ENCODE assay signal across 8 mouse cellular contexts in the genomic region with DNA sequence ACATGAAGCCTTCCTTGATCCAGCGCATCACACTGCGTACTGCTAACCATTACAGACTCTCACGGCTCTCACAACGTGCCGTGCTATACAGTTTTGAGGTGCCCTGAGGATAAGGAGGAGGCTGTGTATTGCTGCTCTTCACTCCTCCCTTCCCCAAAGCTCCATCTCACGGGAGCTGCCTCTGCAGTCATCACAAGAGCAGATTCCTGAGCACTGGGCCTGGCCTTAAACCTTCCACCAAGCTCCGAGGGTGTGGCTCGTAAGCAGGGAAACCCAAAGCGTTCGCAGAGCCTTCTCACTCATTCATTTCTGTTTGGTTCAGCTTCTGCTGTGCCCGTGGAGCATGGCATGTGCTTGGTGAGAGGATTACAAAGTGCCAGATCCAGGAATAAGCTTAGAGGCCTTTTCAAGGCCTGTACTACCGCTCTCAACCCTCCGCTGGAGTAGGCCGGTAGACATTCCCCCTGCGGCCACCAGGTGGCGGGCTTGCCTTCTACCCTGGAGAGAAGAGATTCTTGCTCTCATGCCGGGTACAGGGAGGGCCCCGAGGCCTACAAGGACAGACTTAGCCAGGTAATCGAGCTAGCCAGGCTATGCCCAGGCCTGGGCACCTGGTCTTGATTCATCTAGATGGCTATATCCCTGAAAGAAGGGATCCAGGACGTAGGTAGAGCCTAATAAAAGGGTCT. TPM values are rescaled to one million over a fixed set of nuclear protein-coding genes. Genes with fewer than 3 reads are reported as not detected.
DNase-seq lines count a peak whose midpoint lies in the region; ATAC-seq and TF ChIP-seq lines count a peak whose summit lies in the region.

No protein-coding gene starts in this region.

- peaks cover 65% of the 10 kb centered on the region for H3K36me3 ChIP-seq in heart, embryonic 12.5 days
- peaks cover 52% of the 10 kb centered on the region for H3K36me3 ChIP-seq in kidney, embryonic 16.5 days (ENCODE audit: insufficient read depth, low read length)
- H3K36me3 ChIP-seq in splenic B cell, adult 2 months (ENCODE audit: control insufficient read depth, insufficient read depth, low read length, poor library complexity, severe bottlenecking): peaks cover 8% of the 10 kb centered on the region

- TF ChIP-seq CTCF in bone marrow macrophage, adult 2 months (IDR thresholded peaks at IDR 0.05; ENCODE audit: low read depth, low read length): peak; percentile 84
- peak; percentile 68 for TF ChIP-seq CTCF in embryonic fibroblast, embryonic 13.5 days (IDR thresholded peaks at IDR 0.05; ENCODE audit: borderline replicate concordance, insufficient read depth, low read length)

- peaks cover 5% of the 10 kb centered on the region for H3K4me1 ChIP-seq in bone marrow macrophage, adult 2 months (ENCODE audit: control insufficient read depth, insufficient read depth, low read length)
- H3K4me1 ChIP-seq in embryonic fibroblast, embryonic 13.5 days (ENCODE audit: control insufficient read depth, insufficient read depth, low read length): peaks cover 2% of the 10 kb centered on the region; the same call in 1 of the 2 replicates
- H3K4me1 ChIP-seq in heart, embryonic 12.5 days (replicated peaks): peaks cover 23% of the 10 kb centered on the region
- peaks cover 9% of the 10 kb centered on the region; the same call in 1 of the 2 replicates for H3K4me1 ChIP-seq in kidney, embryonic 16.5 days (ENCODE audit: insufficient read depth, low read length)

- no peaks in the 10 kb centered on the region for H3K27me3 ChIP-seq in heart, embryonic 12.5 days (replicated peaks)
- H3K27me3 ChIP-seq in kidney, embryonic 16.5 days (ENCODE audit: insufficient read depth, low read length): no peaks in the 10 kb centered on the region
- H3K27me3 ChIP-seq in splenic B cell, adult 2 months (ENCODE audit: control insufficient read depth, insufficient read depth, low read length, poor library complexity, severe bottlenecking): no peaks in the 10 kb centered on the region

- H3K4me2 ChIP-seq in heart, embryonic 12.5 days: no peak overlapping the region
- no peak overlapping the region for H3K4me2 ChIP-seq in kidney, embryonic 16.5 days (replicated peaks; ENCODE audit: low read depth, low read length)

- TF ChIP-seq POLR2A in bone marrow macrophage, adult 2 months (IDR thresholded peaks at IDR 0.05; ENCODE audit: borderline replicate concordance, low read depth, low read length): no peak; the same call in 1 of the 2 replicates
- TF ChIP-seq POLR2A in embryonic fibroblast, embryonic 13.5 days (IDR thresholded peaks at IDR 0.05; ENCODE audit: low read depth, low read length): no peak

- no peaks in the 10 kb centered on the region for H3K9me3 ChIP-seq in heart, embryonic 12.5 days (replicated peaks)
- H3K9me3 ChIP-seq in kidney, embryonic 16.5 days (ENCODE audit: low read length): no peaks in the 10 kb centered on the region

- H3K27ac ChIP-seq in bone marrow macrophage, adult 2 months (ENCODE audit: insufficient read depth, low read depth, low read length): no peak overlapping the region
- H3K27ac ChIP-seq in embryonic fibroblast, embryonic 13.5 days (ENCODE audit: insufficient read depth, low read length): peak overlapping the region; percentile 15; the same call in 1 of the 2 replicates
- peak overlapping the region; percentile 35; the same call in 1 of the 2 replicates for H3K27ac ChIP-seq in heart, embryonic 12.5 days (ENCODE audit: poor library complexity, severe bottlenecking)
- H3K27ac ChIP-seq in kidney, embryonic 16.5 days (ENCODE audit: low read length): peak overlapping the region; percentile 70

- WGBS in heart, embryonic 12.5 days: 44% methylated on average over 20 of the region's 20 CpGs
- 40% methylated on average over 20 of the region's 20 CpGs for WGBS in kidney, embryonic 16.5 days

- H3K9ac ChIP-seq in heart, embryonic 12.5 days: peak overlapping the region; percentile 56
- H3K9ac ChIP-seq in kidney, embryonic 16.5 days (replicated peaks; ENCODE audit: low read length): peak overlapping the region; percentile 73

- peak; percentile 55 for ATAC-seq in heart, embryonic 12.5 days (ENCODE audit: insufficient number of reproducible peaks, low FRiP score)
- peak; percentile 73 for ATAC-seq in kidney, embryonic 16.5 days (ENCODE audit: low FRiP score, low TSS enrichment)

- DNase-seq in B cell, adult 2 months: peak; percentile 93 to 95
- peak; percentile 88 for DNase-seq in liver
- DNase-seq in naive thymus-derived CD4-positive, alpha-beta T cell, adult 2 months (ENCODE audit: low read depth): peak; percentile 91
- DNase-seq in splenic B cell, adult 2 months (ENCODE audit: low read depth, low spot score): peak; percentile 88

- H3K4me3 ChIP-seq in bone marrow macrophage, adult 2 months (ENCODE audit: insufficient read depth, low read length): no peak overlapping the region
- H3K4me3 ChIP-seq in embryonic fibroblast, embryonic 13.5 days (ENCODE audit: insufficient read depth, low read length): no peak overlapping the region
- no peak overlapping the region for H3K4me3 ChIP-seq in heart, embryonic 12.5 days
- H3K4me3 ChIP-seq in kidney, embryonic 16.5 days (ENCODE audit: low read length): no peak overlapping the region

RNA-seq across cellular contexts. Expression of a gene that starts 9.8 kb away (rescaled TPM):
- polyA plus RNA-seq in bone marrow macrophage, adult 2 months (2012; ENCODE audit: insufficient read depth, insufficient read length, missing spikeins): 0.82 and 2.4 TPM in 2 replicates
- polyA plus RNA-seq in embryonic fibroblast, embryonic 13.5 days (2011; ENCODE audit: insufficient read length, low read depth, missing spikeins): 19.4 and 24.5 TPM in 2 replicates
- polyA plus RNA-seq in heart, embryonic 12.5 days (2016; fragmentation: Nextera tagmentation; extraction: Ambion mirVana): 23.1 and 25.2 TPM in 2 replicates
- polyA plus RNA-seq in kidney, embryonic 16.5 days (2015; fragmentation: Nextera tagmentation; extraction: Ambion mirVana): 27.6 and 28.0 TPM in 2 replicates

RNA-seq across cellular contexts. Expression of a gene that starts 27.4 kb away (rescaled TPM):
- 93.6 and 95.2 TPM in 2 replicates for polyA plus RNA-seq in bone marrow macrophage, adult 2 months (2012; ENCODE audit: insufficient read depth, insufficient read length, missing spikeins)
- polyA plus RNA-seq in embryonic fibroblast, embryonic 13.5 days (2011; ENCODE audit: insufficient read length, low read depth, missing spikeins): 141 and 214 TPM in 2 replicates
- 87.5 and 91.9 TPM in 2 replicates for polyA plus RNA-seq in heart, embryonic 12.5 days (2016; fragmentation: Nextera tagmentation; extraction: Ambion mirVana)
- 158 and 159 TPM in 2 replicates for polyA plus RNA-seq in kidney, embryonic 16.5 days (2015; fragmentation: Nextera tagmentation; extraction: Ambion mirVana)

RNA-seq across cellular contexts. Expression of a gene that starts 39.4 kb away (rescaled TPM):
- polyA plus RNA-seq in bone marrow macrophage, adult 2 months (2012; ENCODE audit: insufficient read depth, insufficient read length, missing spikeins): not detected in 2 replicates
- 49.1 and 67.7 TPM in 2 replicates for polyA plus RNA-seq in embryonic fibroblast, embryonic 13.5 days (2011; ENCODE audit: insufficient read length, low read depth, missing spikeins)
- 87.7 and 90.9 TPM in 2 replicates for polyA plus RNA-seq in heart, embryonic 12.5 days (2016; fragmentation: Nextera tagmentation; extraction: Ambion mirVana)
- 139 and 151 TPM in 2 replicates for polyA plus RNA-seq in kidney, embryonic 16.5 days (2015; fragmentation: Nextera tagmentation; extraction: Ambion mirVana)

RNA-seq across cellular contexts. Expression of a gene that starts 57.4 kb away (rescaled TPM):
- not detected in 2 replicates for polyA plus RNA-seq in bone marrow macrophage, adult 2 months (2012; ENCODE audit: insufficient read depth, insufficient read length, missing spikeins)
- polyA plus RNA-seq in embryonic fibroblast, embryonic 13.5 days (2011; ENCODE audit: insufficient read length, low read depth, missing spikeins): 0.94 and 1.5 TPM in 2 replicates
- polyA plus RNA-seq in heart, embryonic 12.5 days (2016; fragmentation: Nextera tagmentation; extraction: Ambion mirVana): 18.9 and 20.8 TPM in 2 replicates
- polyA plus RNA-seq in kidney, embryonic 16.5 days (2015; fragmentation: Nextera tagmentation; extraction: Ambion mirVana): 19.6 and 22.1 TPM in 2 replicates

Comparison
In these comparisons a context has a peak if more than half of its experiments do, and no peak if none do; other contexts are left out.
1. RNA of a gene that starts 39.4 kb away (polyA plus RNA-seq): 139 to 151 TPM in kidney, embryonic 16.5 days, 87.7 to 90.9 TPM in heart, embryonic 12.5 days and 49.1 to 67.7 TPM in embryonic fibroblast, embryonic 13.5 days; not detected in bone marrow macrophage, adult 2 months; every median in the first group is over 10 times any median in the second.
2. Peak in every context shown above with its lines, with median percentiles within 50 percentile points of each other: DNase-seq.